Mouse (Mus musculus): ENCODE measurements around the gene Gal3st1.

- TF ChIP-seq CTCF (IDR thresholded peaks at IDR 0.05; ENCODE audit: borderline replicate concordance, insufficient read depth, low read length) = no peak
- 0 out of 2 replicates have a peak, but pooled peaks have one; percentile 15 for TF ChIP-seq POLR2A (IDR thresholded peaks at IDR 0.05; ENCODE audit: low read depth, low read length)
These were observed at the start of gene Gal3st1 for GRCm38 (mm10) chr11:3983291-3983862.
